13 mouse cellular contexts compared by ENCODE assay signal in the genomic region with DNA sequence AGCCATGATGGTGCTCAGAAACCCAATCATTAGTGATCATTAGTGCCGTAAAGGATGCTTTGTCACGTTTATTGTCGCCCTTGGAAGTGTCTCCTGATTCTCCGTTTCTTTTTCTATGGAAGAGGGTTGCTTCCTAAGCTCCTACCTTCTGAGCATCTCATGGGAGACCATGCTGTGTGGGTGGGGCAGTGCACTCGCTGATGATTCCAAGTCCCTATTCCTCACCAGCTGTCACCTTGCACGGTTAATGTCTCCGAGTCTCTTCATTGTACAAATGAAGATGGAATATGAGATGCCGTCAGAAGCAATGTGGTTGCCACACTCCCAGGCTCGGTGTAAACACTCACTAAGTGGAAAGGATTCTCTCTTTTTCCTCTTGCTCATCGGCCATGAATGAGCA.
"Had no signal": no experiment of that assay in that cellular context is flagged by ENCODE, and none has a peak within 500 bp of the region (broad histone marks: within the 10 kb centered on the region; RNA-seq: fewer than 3 reads in every experiment).

No protein-coding gene starts in this region.

- DNase-seq: kidney, postnatal 36 days; layer of hippocampus, adult 9-11 months; layer of hippocampus, postnatal 36 days; lung, embryonic 14.5 days; lung, postnatal 10 days; lung, postnatal 4 days; retina, postnatal 1 day; right cerebral cortex, postnatal 4 days; spleen, adult 18-20 months; thymus, adult 2 months; thymus, postnatal 25 days had no signal

- ATAC-seq: liver, embryonic 12.5 days; midbrain, embryonic 15.5 days had no signal
